Mouse (Mus musculus) embryonic facial prominence, embryonic 14.5 days (tissue): ENCODE results near the gene Gm20388. TPM values are rescaled to one million over a fixed set of nuclear protein-coding genes. Genes with fewer than 3 reads are reported as not detected.
A peak's percentile ranks its signal among the peaks of the same experiment; 100 is the strongest.

Source experiments
- ATAC-seq: fragments of 200-750 bp; cut with Nextera tagmentation; 2 replicates; pipeline ENCODE4 v1.8.0; 2017; ENCODE audit warnings: low read depth, moderate number of reproducible peaks, moderate TSS enrichment
- DNase-seq: peaks from one replicate; pipeline ENCODE4 v3.0.0-alpha.2; 2015; ENCODE audit warnings: low spot score
- H3K27ac ChIP-seq: fragments of 300-500 bp; sonication (generic); replicated peaks from 2 replicates; pipeline ENCODE4 v1.5.1; 2014; ENCODE audit warnings: low read depth, mild to moderate bottlenecking, low read length, moderate library complexity
- H3K27me3 ChIP-seq: fragments of 300-500 bp; sonication (generic); replicated peaks from 2 replicates; pipeline ENCODE4 v1.6.1; 2014; ENCODE audit warnings: low read length; ENCODE audit not compliant: control insufficient read depth, insufficient read depth
- H3K36me3 ChIP-seq: fragments of 300-500 bp; sonication (generic); 2 replicates; pipeline ENCODE4 v1.6.1; 2014; ENCODE audit warnings: low read length, mixed read lengths; ENCODE audit not compliant: control insufficient read depth, insufficient read depth
- H3K4me1 ChIP-seq: fragments of 300-500 bp; sonication (generic); 2 replicates; pipeline ENCODE4 v1.6.1; 2014; ENCODE audit warnings: antibody characterized with exemption, low read length; ENCODE audit not compliant: control insufficient read depth, insufficient read depth
- H3K4me2 ChIP-seq: fragments of 300-500 bp; sonication (generic); 2 replicates; pipeline ENCODE4 v1.6.1; 2014; ENCODE audit warnings: low read depth, mild to moderate bottlenecking, low read length, moderate library complexity, mixed read lengths
- H3K4me3 ChIP-seq: fragments of 300-500 bp; sonication (generic); 2 replicates; pipeline ENCODE4 v1.5.1; 2014; ENCODE audit warnings: low read depth, mild to moderate bottlenecking, low read length
- H3K9ac ChIP-seq: fragments of 300-500 bp; sonication (generic); 2 replicates; pipeline ENCODE4 v1.6.1; 2014; ENCODE audit warnings: low read depth, mild to moderate bottlenecking, low read length, moderate library complexity, mixed read lengths
- H3K9me3 ChIP-seq: fragments of 300-500 bp; sonication (generic); 2 replicates; pipeline ENCODE4 v1.6.1; 2016; ENCODE audit warnings: low read length; ENCODE audit not compliant: control insufficient read depth
- WGBS: fragments of 180-500 bp; shearing (Covaris S2); extraction: QIAGEN DNeasy Blood & Tissue Kit; methylation state at CpG from one replicate; pipeline ENCODE4 v1.1.7; 2014; 5-methylcytosine and 5-hydroxymethylcytosine counted together
- polyA plus RNA-seq: library from polyadenylated mRNA; unstranded; fragments of >200 nt; fragmentation: Nextera tagmentation; extraction: Ambion mirVana; gene quantifications from 2 replicates; pipeline ENCODE4 v1.2.1, GENCODE M21; 2014

Gene Gm20388
- polyA plus RNA-seq, 1 experiment from 2014 or later: not detected

DNA sequence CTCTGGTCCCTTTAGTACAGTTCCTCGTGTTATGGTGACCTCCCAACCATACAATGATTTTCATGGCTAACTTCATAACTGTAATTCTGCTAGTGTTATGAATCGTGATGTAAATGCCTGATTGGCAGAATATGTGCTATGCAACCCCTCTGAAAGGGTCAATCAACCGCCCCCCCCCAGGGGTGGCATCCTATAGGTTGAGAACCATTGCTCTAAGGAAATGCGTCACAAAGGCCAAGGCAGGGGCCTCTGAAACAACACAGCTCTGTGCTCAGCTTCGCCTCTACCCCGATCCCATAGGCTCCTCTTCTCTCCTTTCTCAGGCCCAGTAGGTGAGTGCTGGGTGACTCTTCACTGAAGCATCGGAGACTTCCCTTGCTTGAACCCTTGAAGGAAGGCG lies 775.0 kb downstream of the Gm20388 start:
- peaks cover 9% of the 10 kb centered on the region; the same call in 1 of the 2 replicates for H3K4me1 ChIP-seq
- no peaks in the 10 kb centered on the region for H3K27me3 ChIP-seq
- ATAC-seq (no peak), DNase-seq (no peak)
- 81% methylated on average over 8 of the region's 8 CpGs for WGBS
- peak overlapping the region; percentile 67 for H3K27ac ChIP-seq
- no peak overlapping the region for H3K4me2 ChIP-seq
- H3K4me3 ChIP-seq: no peak overlapping the region
- H3K36me3 ChIP-seq: no peaks in the 10 kb centered on the region
- 0 out of 2 replicates have a peak overlapping the region, but pooled peaks have one; percentile 25 for H3K9ac ChIP-seq
- no peaks in the 10 kb centered on the region for H3K9me3 ChIP-seq

DNA sequence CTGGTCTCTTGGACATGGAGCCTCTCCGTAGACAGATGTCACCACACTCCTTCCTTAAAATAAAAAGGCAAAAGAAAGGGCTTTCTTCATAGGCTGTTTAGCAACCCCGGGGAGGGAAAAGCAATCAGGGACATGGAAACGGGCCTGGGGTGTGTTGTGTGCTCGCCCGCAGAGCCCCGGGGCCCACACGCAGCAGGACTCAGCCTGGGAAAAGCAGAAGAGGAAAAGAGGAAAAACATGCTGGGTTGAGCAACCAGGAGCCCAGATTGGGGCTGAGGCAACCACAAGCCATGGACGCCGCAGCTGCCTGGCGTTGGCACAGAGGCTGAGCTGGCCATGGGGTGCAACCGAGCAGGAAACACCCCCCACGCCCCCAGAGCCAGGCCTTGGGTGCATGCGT lies 775.4 kb downstream of the Gm20388 start:
- Histone ChIP-seq H3K36me3 (no peaks in the 10 kb centered on the region), H3K27me3 (no peaks in the 10 kb centered on the region), H3K9me3 (no peaks in the 10 kb centered on the region), H3K9ac (no peak overlapping the region), H3K4me1 (peaks cover 9% of the 10 kb centered on the region; the same call in 1 of the 2 replicates), H3K4me2 (no peak overlapping the region), H3K27ac (peak overlapping the region; percentile 67), H3K4me3 (no peak overlapping the region)
- 71% methylated on average over 13 of the region's 13 CpGs for WGBS
- DNase-seq (no peak), ATAC-seq (no peak)

DNA sequence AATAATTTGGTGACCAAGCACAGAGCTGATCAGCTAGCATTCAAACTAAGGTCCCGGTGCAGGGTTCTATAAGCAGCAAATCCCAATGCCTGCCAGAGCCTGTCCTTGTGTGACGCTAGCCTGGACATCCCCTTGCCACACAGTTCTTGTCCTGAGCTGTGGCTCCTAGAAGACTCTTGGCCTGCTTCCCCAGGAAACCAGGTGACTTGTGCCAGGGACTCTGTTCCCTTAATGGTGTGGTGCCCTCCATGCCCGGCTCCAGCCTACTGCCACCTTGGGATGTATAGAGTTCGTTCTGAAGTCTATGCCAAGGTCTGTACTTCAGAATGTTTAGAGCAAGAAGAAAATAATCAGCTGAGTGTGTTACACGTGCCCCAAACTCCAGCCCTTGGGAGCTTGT lies 775.9 kb downstream of the Gm20388 start:
- Histone ChIP-seq H3K4me2 (no peak overlapping the region), H3K9ac (no peak overlapping the region), H3K36me3 (no peaks in the 10 kb centered on the region), H3K9me3 (no peaks in the 10 kb centered on the region), H3K27me3 (no peaks in the 10 kb centered on the region), H3K4me3 (no peak overlapping the region), H3K27ac (no peak overlapping the region; the same call in 1 of the 2 replicates), H3K4me1 (peaks cover 9% of the 10 kb centered on the region; the same call in 1 of the 2 replicates)
- 73% methylated on average over 5 of the region's 5 CpGs for WGBS
- no peak for ATAC-seq
- no peak for DNase-seq

DNA sequence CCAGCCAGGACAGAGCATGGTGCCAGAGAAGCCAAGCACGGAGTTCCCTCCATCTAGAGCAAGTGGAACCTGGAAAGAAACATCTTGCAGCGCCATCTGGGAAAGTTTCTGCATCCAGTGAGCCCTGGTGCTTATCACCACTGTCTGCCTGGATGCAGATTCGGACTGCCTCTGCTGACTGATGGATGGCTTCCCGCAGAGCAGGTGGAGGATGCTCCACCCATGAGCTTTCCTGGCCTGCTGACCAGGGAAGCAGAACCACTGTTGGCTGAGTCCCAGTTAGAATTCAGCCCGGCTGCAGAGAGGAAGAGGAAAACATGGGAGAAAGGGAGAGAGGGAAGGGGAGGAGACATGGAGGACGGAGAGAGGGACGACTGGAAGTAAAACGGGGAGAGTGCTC lies 777.1 kb downstream of the Gm20388 start:
- no peak for DNase-seq
- Histone ChIP-seq H3K36me3 (no peaks in the 10 kb centered on the region), H3K4me3 (no peak overlapping the region), H3K4me2 (no peak overlapping the region), H3K4me1 (peaks cover 9% of the 10 kb centered on the region; the same call in 1 of the 2 replicates), H3K27me3 (no peaks in the 10 kb centered on the region), H3K9ac (no peak overlapping the region), H3K27ac (no peak overlapping the region), H3K9me3 (no peaks in the 10 kb centered on the region)
- no peak for ATAC-seq
- 78% methylated on average over 8 of the region's 8 CpGs for WGBS

DNA sequence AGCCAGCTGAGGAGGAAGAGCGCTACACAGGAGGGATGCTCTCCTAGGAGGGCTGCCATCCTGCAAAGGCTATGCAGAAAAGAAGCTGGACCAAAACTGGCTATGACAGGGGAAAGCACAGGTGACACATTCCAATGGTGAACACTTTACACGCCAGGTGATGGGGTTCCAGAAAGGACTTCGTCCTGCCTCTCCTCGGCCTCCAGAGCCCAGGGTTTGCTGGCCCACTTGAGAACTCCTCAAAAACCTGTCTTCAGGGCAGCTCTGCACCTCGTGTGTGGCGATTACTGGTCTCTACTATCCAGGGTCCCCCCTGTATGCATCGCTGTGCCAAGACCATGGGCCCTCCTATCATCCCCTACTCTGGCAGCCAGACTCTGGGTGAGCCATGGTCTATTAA lies 777.9 kb downstream of the Gm20388 start:
- DNase-seq: no peak
- H3K4me3 ChIP-seq: no peak overlapping the region
- H3K4me2 ChIP-seq: no peak overlapping the region
- no peak for ATAC-seq
- H3K27me3 ChIP-seq: no peaks in the 10 kb centered on the region
- no peaks in the 10 kb centered on the region for H3K36me3 ChIP-seq
- no peak overlapping the region for H3K9ac ChIP-seq
- 88% methylated on average over 7 of the region's 7 CpGs for WGBS
- H3K27ac ChIP-seq: no peak overlapping the region
- no peaks in the 10 kb centered on the region for H3K9me3 ChIP-seq
- peaks cover 9% of the 10 kb centered on the region; the same call in 1 of the 2 replicates for H3K4me1 ChIP-seq

DNA sequence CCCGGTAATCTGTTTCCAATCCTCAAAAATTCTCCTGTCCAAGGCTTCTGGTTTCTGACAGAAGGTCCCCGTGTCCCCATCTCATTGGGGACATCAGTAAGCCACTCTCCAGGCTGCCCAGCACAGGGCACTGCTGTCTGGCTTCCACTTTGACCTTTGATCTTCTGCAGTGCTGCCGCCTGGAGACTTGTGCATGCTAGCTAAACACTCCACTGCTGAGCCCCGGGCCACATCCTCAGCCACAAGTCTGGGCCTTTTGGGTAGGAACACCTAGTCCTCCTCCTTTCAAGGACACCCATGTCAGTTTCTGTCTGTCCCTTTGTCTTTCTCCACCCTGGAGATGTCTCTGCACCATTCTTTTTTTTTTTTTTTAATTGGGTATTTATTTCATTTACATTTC lies 782.3 kb downstream of the Gm20388 start:
- no peaks in the 10 kb centered on the region for H3K9me3 ChIP-seq
- H3K4me3 ChIP-seq: no peak overlapping the region
- DNase-seq (no peak), ATAC-seq (no peak)
- no peaks in the 10 kb centered on the region for H3K36me3 ChIP-seq
- H3K27me3 ChIP-seq: no peaks in the 10 kb centered on the region
- no peak overlapping the region for H3K27ac ChIP-seq
- 54% methylated on average over 4 of the region's 4 CpGs for WGBS
- no peak overlapping the region for H3K9ac ChIP-seq
- no peaks in the 10 kb centered on the region; the same call in 1 of the 2 replicates for H3K4me1 ChIP-seq
- no peak overlapping the region for H3K4me2 ChIP-seq

DNA sequence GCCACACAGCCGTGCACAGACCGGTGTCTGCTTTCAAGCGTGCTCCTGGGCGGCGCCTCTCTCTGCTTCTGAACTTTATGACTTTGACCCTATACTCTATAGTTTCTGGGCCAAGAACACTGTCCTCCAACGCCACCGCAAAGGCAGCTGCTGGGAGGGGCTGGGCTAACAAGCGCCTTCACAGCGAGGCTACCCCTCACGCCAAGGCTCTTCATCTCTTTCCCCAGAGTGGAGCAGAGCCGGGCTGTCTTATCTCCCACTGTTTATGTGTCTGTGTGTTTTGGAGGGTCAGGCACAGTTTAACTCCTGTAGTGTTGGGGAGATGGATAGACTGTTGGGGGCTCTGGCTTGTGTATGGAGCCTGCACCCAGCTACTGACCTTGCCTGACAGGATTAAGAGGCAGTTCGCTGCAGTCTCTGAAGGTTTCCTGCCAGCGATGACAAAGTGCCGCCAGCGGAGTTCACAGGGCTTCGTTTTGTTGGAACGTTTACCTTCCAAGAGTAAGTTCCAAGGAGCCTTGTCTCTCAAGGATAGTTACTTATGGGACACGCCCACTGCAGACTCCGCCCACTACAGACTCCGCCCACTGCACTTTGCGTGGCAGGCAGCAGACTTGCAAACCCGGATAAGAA lies 783.3 kb downstream of the Gm20388 start:
- Histone ChIP-seq H3K4me2 (no peak overlapping the region), H3K9me3 (no peaks in the 10 kb centered on the region), H3K27me3 (no peaks in the 10 kb centered on the region), H3K36me3 (no peaks in the 10 kb centered on the region), H3K9ac (no peak overlapping the region), H3K4me1 (no peaks in the 10 kb centered on the region; the same call in 1 of the 2 replicates), H3K4me3 (no peak overlapping the region), H3K27ac (no peak overlapping the region)
- no peak for ATAC-seq
- 50% methylated on average over 22 of the region's 22 CpGs for WGBS
- peak; percentile 36 for DNase-seq

DNA sequence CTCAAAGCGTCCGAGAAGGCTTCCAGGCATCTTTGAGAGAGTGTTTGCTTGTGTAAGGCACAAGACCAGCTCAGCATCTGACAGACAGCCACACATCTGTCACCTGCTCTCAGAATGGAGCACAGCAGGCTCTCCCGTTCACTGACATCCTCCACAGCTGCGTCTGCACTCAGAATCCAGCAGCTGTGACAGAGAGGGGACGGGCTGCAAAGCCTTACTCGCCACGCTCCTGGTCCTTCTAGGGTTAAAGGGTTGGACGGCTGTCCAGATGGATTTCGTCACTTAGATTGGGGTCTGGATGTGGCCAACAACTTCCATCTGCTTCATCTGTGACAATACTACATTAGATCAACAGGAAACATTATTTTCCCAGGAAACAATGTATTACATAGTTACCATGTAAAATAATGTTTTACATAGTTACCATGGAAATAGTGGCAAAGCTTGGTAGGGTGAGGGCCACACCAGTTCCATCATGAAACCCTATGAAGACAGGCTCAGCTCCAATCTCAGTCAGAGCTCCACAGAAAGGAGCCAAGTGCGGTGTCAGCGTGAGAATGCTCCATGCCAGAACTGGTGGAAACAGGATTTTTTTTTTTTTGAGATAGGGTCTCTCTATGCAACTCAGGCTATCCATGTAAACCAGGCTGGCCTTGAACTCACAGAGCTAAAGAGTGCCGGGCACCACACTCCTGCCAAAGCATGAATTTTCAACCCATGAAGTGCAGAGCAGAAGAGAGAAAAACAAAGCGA lies 785.9 kb downstream of the Gm20388 start:
- WGBS: 36% methylated on average over 13 of the region's 13 CpGs
- Histone ChIP-seq H3K4me3 (no peak overlapping the region), H3K9ac (no peak overlapping the region), H3K27ac (no peak overlapping the region), H3K4me1 (no peaks in the 10 kb centered on the region; the same call in 1 of the 2 replicates), H3K4me2 (no peak overlapping the region), H3K27me3 (no peaks in the 10 kb centered on the region), H3K36me3 (no peaks in the 10 kb centered on the region), H3K9me3 (no peaks in the 10 kb centered on the region)
- ATAC-seq (peak; percentile 87; the same call in 1 of the 2 replicates), DNase-seq (peak; percentile 81)
